Mouse (Mus musculus): ENCODE results near the gene Kifc3.

DNA sequence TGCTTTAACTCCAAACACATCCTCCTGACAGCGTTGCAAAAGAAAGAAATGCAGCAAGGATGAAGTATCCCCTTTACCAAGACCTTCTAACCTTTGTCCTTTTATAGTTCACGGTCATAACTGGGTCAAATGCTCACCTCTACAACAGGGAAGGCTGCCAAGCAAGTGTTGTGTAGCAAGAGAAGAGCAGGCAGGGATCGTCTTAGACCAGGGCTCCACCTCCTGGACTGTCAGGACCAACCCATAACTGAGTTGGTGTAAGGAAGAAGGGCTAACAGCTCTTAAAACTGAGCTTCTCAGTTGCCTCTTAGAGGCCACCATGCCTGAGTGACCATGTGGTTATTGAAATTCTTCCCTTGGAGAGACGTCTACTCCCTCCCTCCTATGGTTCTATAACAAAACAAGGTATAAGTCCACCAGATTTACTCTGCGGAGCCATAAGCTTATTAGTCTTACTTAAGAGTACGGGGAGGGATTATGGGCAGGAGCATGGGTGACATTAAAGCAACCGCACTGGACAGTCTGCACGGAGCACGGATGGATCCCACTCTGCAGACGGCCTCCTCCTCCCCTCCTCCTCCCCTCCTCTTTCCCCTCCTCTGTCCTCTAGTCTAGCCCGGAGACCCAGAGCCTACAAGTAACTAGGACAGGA, 13.2 kb upstream of the Kifc3 start:
- TF ChIP-seq EP300 (IDR thresholded peaks at IDR 0.05; ENCODE audit: low read depth): no peak
- 0 out of 2 replicates have a peak, but pooled peaks have one; percentile 10 for TF ChIP-seq CTCF (IDR thresholded peaks at IDR 0.05; ENCODE audit: low read depth)

Data from heart, postnatal 0 days (tissue).